Mouse (Mus musculus): Measurements from ENCODE around the gene Cux1. TPM values are rescaled to one million over a fixed set of nuclear protein-coding genes. Genes with fewer than 3 reads are reported as not detected.
A peak's percentile ranks its signal among the peaks of the same experiment; 100 is the strongest.

The Cux1 gene
- polyA plus RNA-seq, 1 experiment, result 46.6 TPM

GRCm38 (mm10) chr5:136561641-136562040 is 5.6 kb downstream of the Cux1 start:
- TF ChIP-seq POLR2A (IDR thresholded peaks at IDR 0.05; ENCODE audit: borderline replicate concordance, extremely low read depth, low read depth, low read length) (no peak), CTCF (IDR thresholded peaks at IDR 0.05; ENCODE audit: insufficient read depth, low read length) (no peak)
- DNase-seq, result no peak
- no peak overlapping the region for H3K4me3 ChIP-seq (replicated peaks; ENCODE audit: extremely low read depth, low read depth, low read length)
- H3K4me1 ChIP-seq (ENCODE audit: control insufficient read depth, insufficient read depth, low read length), result peaks cover 10% of the 10 kb centered on the region; the same call in 1 of the 2 replicates
- WGBS, result 68% methylated on average over 1 of the region's 1 CpGs

DNA sequence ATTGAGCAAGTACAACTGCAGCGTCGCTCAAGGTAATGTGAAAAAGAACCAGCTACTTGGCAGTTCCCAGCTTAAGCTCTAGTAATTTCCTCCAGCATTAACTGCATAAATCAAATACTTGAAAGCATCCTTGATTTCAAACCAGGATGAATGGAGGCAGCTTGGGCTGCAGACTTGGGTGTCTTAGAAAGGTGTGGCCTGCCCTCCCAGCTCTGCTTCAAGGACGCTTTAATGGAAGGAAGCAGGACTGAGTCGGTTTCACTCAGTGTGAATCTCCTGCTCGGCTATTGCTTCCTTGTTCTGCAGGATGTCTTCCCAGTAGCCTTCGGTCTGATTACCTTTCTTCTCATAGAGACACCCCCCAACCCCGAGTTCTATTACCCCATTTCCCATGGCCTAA is 6.6 kb downstream of the Cux1 start:
- Histone ChIP-seq H3K4me3 (replicated peaks; ENCODE audit: extremely low read depth, low read depth, low read length) (no peak overlapping the region), H3K4me1 (ENCODE audit: control insufficient read depth, insufficient read depth, low read length) (peaks cover 19% of the 10 kb centered on the region; the same call in 1 of the 2 replicates)
- no peak for DNase-seq
- WGBS, result 53% methylated on average over 7 of the region's 7 CpGs
- TF ChIP-seq POLR2A (IDR thresholded peaks at IDR 0.05; ENCODE audit: borderline replicate concordance, extremely low read depth, low read depth, low read length) (no peak), CTCF (IDR thresholded peaks at IDR 0.05; ENCODE audit: insufficient read depth, low read length) (no peak)

- WGBS, result 67% methylated on average over 4 of the region's 4 CpGs
- TF ChIP-seq CTCF (IDR thresholded peaks at IDR 0.05; ENCODE audit: insufficient read depth, low read length) (no peak), POLR2A (IDR thresholded peaks at IDR 0.05; ENCODE audit: borderline replicate concordance, extremely low read depth, low read depth, low read length) (no peak)
Observed at GRCm38 (mm10) chr5:136557446-136557845, 9.8 kb downstream of the Cux1 start.

GRCm38 (mm10) chr5:136556328-136557262 is 10.7 kb downstream of the Cux1 start:
- 73% methylated on average over 14 of the region's 14 CpGs for WGBS
- Histone ChIP-seq H3K4me3 (replicated peaks; ENCODE audit: extremely low read depth, low read depth, low read length) (no peak overlapping the region), H3K4me1 (ENCODE audit: control insufficient read depth, insufficient read depth, low read length) (peaks cover 20% of the 10 kb centered on the region; the same call in 1 of the 2 replicates)
- no peak for DNase-seq
- no peak for TF ChIP-seq CTCF (IDR thresholded peaks at IDR 0.05; ENCODE audit: insufficient read depth, low read length)
- no peak for TF ChIP-seq POLR2A (IDR thresholded peaks at IDR 0.05; ENCODE audit: borderline replicate concordance, extremely low read depth, low read depth, low read length)

More at GRCm38 (mm10) chr5:136557446-136557845, 9.8 kb downstream of the Cux1 start:
- Histone ChIP-seq H3K4me3 (replicated peaks; ENCODE audit: extremely low read depth, low read depth, low read length) (no peak overlapping the region), H3K4me1 (ENCODE audit: control insufficient read depth, insufficient read depth, low read length) (peaks cover 20% of the 10 kb centered on the region; the same call in 1 of the 2 replicates)
- DNase-seq, result no peak

DNA sequence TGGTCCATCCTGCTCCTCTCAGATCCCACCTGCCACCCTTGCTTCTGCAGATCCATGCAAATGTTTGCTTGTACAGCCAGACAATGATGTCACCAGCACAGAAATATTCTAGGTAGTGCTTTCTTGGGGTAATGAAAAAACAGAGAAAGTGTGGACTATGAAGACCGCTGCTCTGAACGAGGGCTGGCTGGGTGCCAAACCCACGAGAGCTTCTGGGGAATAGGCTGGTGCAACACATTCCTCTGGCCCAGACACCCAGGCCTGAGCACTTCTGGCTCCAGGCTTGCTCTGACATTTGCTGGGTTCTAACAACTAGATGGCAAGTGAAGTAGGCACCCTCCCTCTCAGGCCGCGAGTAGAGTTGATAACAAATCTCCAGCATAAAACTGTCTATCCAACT is 11.6 kb downstream of the Cux1 start:
- TF ChIP-seq CTCF (IDR thresholded peaks at IDR 0.05; ENCODE audit: insufficient read depth, low read length), result no peak
- 24% methylated on average over 5 of the region's 5 CpGs for WGBS
- DNase-seq, result peak; percentile 70
- peaks cover 20% of the 10 kb centered on the region; the same call in 1 of the 2 replicates for H3K4me1 ChIP-seq (ENCODE audit: control insufficient read depth, insufficient read depth, low read length)
- H3K4me3 ChIP-seq (replicated peaks; ENCODE audit: extremely low read depth, low read depth, low read length), result no peak overlapping the region

- no peak for TF ChIP-seq POLR2A (IDR thresholded peaks at IDR 0.05; ENCODE audit: borderline replicate concordance, extremely low read depth, low read depth, low read length)
- no peak for TF ChIP-seq CTCF (IDR thresholded peaks at IDR 0.05; ENCODE audit: insufficient read depth, low read length)
- peaks cover 18% of the 10 kb centered on the region; the same call in 1 of the 2 replicates for H3K4me1 ChIP-seq (ENCODE audit: control insufficient read depth, insufficient read depth, low read length)
- DNase-seq, result no peak
Observed at GRCm38 (mm10) chr5:136552832-136553231, 14.5 kb downstream of the Cux1 start.

GRCm38 (mm10) chr5:136552093-136552492 is 15.2 kb downstream of the Cux1 start:
- no peak for DNase-seq
- H3K4me1 ChIP-seq (ENCODE audit: control insufficient read depth, insufficient read depth, low read length), result peaks cover 15% of the 10 kb centered on the region; the same call in 1 of the 2 replicates
- TF ChIP-seq POLR2A (IDR thresholded peaks at IDR 0.05; ENCODE audit: borderline replicate concordance, extremely low read depth, low read depth, low read length), result no peak
- no peak for TF ChIP-seq CTCF (IDR thresholded peaks at IDR 0.05; ENCODE audit: insufficient read depth, low read length)
- H3K4me3 ChIP-seq (replicated peaks; ENCODE audit: extremely low read depth, low read depth, low read length), result no peak overlapping the region
- WGBS, result 86% methylated on average over 3 of the region's 3 CpGs

More at GRCm38 (mm10) chr5:136552832-136553231, 14.5 kb downstream of the Cux1 start:
- H3K4me3 ChIP-seq (replicated peaks; ENCODE audit: extremely low read depth, low read depth, low read length), result no peak overlapping the region

DNA sequence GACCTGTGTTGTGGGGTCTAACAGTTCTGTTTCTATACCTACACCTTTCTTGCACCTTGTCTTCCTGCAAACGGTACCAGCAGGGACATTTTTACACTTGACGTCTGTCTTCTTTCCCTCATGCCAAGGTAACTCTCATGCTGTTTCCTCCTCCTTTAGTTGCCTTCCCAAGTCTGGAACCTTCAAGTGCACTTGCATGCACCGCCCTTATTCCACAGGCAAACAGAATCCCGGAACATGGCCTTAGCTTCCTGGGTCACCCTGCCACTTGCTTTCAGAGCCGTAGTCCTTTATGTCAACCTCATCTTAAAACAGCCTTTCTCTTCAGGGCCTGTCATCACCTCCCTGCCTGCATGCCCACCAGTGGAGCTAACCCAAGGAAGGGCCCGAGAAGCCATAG is 15.7 kb downstream of the Cux1 start:
- Histone ChIP-seq H3K4me1 (ENCODE audit: control insufficient read depth, insufficient read depth, low read length) (peaks cover 12% of the 10 kb centered on the region; the same call in 1 of the 2 replicates), H3K4me3 (replicated peaks; ENCODE audit: extremely low read depth, low read depth, low read length) (no peak overlapping the region)
- WGBS, result 67% methylated on average over 6 of the region's 6 CpGs
- TF ChIP-seq POLR2A (IDR thresholded peaks at IDR 0.05; ENCODE audit: borderline replicate concordance, extremely low read depth, low read depth, low read length) (no peak), CTCF (IDR thresholded peaks at IDR 0.05; ENCODE audit: insufficient read depth, low read length) (no peak)
- DNase-seq, result peak; percentile 62

DNA sequence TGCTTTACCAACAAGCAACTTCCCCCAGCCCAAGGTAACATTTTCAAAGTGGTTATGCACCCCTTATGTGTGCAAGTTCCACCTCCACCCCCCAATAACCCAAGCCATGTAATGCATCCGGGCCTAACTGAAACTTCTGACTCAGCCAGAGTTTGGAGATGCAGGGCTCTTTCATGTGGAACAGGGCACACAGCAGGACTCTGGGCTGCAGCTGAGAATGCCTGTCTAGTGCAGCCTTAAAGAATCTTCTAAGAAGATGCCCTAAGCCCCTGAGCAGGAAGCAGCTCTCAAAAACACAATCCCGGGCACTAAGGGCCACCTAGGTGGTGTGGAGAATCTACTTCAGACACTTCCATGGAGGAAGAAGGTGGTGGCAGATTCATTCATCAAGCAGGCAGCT is 16.6 kb downstream of the Cux1 start:
- H3K4me1 ChIP-seq (ENCODE audit: control insufficient read depth, insufficient read depth, low read length), result peaks cover 5% of the 10 kb centered on the region; the same call in 1 of the 2 replicates
- H3K4me3 ChIP-seq (replicated peaks; ENCODE audit: extremely low read depth, low read depth, low read length), result no peak overlapping the region
- DNase-seq, result no peak
- TF ChIP-seq CTCF (IDR thresholded peaks at IDR 0.05; ENCODE audit: insufficient read depth, low read length) (no peak), POLR2A (IDR thresholded peaks at IDR 0.05; ENCODE audit: borderline replicate concordance, extremely low read depth, low read depth, low read length) (no peak)
- WGBS, result 41% methylated on average over 2 of the region's 2 CpGs
